Mouse (Mus musculus): ENCODE measurements at regions not wholly inside any gene's neighbourhood (a gene's known extent, or its start where the extent isn't known, plus 50 kb on each side); places are given as distances from the start of the nearest gene placed in this dataset.

DNA sequence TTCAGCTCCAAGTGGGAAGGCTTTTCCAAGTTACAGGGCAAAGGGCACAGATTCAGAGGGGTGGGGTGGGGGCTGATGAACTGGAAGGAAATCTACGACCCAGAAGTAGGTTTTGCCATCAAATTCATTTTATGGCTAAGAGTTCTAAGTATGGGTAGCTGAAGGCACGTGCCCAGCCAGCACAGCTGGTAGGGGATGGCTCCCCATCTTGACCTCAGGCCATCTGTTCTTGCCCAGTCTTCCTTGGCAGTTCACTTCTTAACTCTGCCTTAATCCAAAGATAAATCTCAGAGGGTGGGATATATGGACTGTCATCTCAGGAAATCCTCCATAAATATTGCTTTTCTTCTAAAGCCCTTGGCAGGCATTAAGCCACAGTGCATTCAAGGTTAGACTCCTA, 238.3 kb downstream of the H2al1j start:
- DNase-seq: no peak
- Histone ChIP-seq H3K4me3 (ENCODE audit: insufficient read depth, low read depth, low read length) (no peak overlapping the region), H3K36me3 (ENCODE audit: control insufficient read depth, insufficient read depth, low read length) (no peaks in the 10 kb centered on the region), H3K4me1 (ENCODE audit: control insufficient read depth, insufficient read depth, low read length) (peaks cover 2% of the 10 kb centered on the region; the same call in 1 of the 2 replicates), H3K27me3 (replicated peaks; ENCODE audit: control insufficient read depth, insufficient read depth, low read length) (no peaks in the 10 kb centered on the region), H3K27ac (ENCODE audit: insufficient read depth, low read depth, low read length) (no peak overlapping the region)
- 61% methylated on average over 2 of the region's 2 CpGs for WGBS
- no peak for TF ChIP-seq CTCF (conservative IDR thresholded peaks at IDR 0.05; ENCODE audit: insufficient read depth, insufficient read length, low read depth, low read length)
- no peak for TF ChIP-seq POLR2A (IDR thresholded peaks at IDR 0.05; ENCODE audit: low read depth, low read length)

DNA sequence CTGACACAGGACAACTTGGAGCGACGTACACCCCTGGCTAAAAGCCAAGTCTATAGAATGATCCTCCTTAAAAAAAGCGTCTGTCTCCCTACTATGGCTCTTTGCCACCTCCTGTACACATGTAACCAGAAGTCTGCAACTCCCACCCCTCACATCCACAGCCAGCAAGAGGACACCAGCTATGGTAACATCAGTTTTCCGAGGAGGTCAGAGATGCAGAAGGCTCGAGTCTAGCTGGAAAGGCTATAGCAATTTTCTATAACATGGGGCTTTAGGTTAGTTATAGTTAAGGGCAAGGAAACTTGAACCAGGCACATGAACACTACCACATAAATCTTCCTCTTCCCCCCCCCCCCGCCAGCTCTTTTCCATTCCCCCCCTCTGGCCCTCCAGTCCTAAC, 240.2 kb downstream of the H2al1j start:
- Histone ChIP-seq H3K36me3 (ENCODE audit: control insufficient read depth, insufficient read depth, low read length) (no peaks in the 10 kb centered on the region), H3K27me3 (replicated peaks; ENCODE audit: control insufficient read depth, insufficient read depth, low read length) (no peaks in the 10 kb centered on the region; the same call in 1 of the 2 replicates), H3K4me1 (ENCODE audit: control insufficient read depth, insufficient read depth, low read length) (no peaks in the 10 kb centered on the region), H3K27ac (ENCODE audit: insufficient read depth, low read depth, low read length) (no peak overlapping the region), H3K4me3 (ENCODE audit: insufficient read depth, low read depth, low read length) (no peak overlapping the region)
- no peak for TF ChIP-seq POLR2A (IDR thresholded peaks at IDR 0.05; ENCODE audit: low read depth, low read length)
- TF ChIP-seq CTCF (conservative IDR thresholded peaks at IDR 0.05; ENCODE audit: insufficient read depth, insufficient read length, low read depth, low read length): no peak
- no peak for DNase-seq
- 69% methylated on average over 6 of the region's 6 CpGs for WGBS

DNA sequence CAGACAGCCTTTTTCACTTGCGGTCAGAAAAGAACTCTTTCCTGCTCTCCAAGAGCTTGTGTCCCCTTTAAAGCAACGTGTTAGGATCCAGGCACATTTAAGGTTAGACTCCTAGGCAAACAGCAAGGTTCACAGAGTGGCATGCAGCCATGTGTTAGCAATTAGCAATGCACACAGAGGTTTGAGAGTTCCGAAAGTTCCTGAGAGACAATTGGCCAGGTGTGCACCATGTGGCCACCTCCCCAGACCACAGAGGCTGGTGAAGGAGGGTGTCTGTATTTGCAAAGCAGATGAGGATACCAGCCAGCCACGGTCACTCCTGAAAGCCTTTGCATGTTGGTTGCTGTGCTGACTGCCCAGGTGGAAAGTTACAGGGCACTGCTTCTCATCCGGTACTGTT, 240.6 kb downstream of the H2al1j start:
- H3K36me3 ChIP-seq (ENCODE audit: control insufficient read depth, insufficient read depth, low read length): no peaks in the 10 kb centered on the region
- H3K4me3 ChIP-seq (ENCODE audit: insufficient read depth, low read depth, low read length): no peak overlapping the region
- H3K27me3 ChIP-seq (replicated peaks; ENCODE audit: control insufficient read depth, insufficient read depth, low read length): no peaks in the 10 kb centered on the region; the same call in 1 of the 2 replicates
- DNase-seq: peak; percentile 40
- H3K27ac ChIP-seq (ENCODE audit: insufficient read depth, low read depth, low read length): no peak overlapping the region
- TF ChIP-seq POLR2A (IDR thresholded peaks at IDR 0.05; ENCODE audit: low read depth, low read length): no peak
- TF ChIP-seq CTCF (conservative IDR thresholded peaks at IDR 0.05; ENCODE audit: insufficient read depth, insufficient read length, low read depth, low read length): no peak
- no peaks in the 10 kb centered on the region for H3K4me1 ChIP-seq (ENCODE audit: control insufficient read depth, insufficient read depth, low read length)
- 70% methylated on average over 5 of the region's 5 CpGs for WGBS

DNA sequence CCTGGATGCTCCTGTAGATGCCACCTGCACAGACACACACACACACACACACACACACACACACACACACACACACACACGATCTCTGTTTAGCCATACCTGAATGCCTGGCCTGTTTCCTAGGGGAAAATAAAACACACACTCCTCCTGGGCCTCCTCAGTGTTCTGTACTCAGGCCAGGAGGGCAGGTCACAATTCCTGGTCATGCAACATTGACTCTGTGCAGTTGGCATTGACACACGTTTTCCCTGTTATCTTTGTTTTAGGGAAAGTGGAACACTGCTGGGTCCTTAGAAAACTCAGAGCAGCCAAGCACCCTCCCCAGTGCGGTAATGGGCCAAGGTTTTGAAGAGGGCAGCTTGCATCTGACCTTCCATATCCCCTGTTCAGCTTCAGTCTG, 246.7 kb downstream of the H2al1j start:
- H3K36me3 ChIP-seq (ENCODE audit: control insufficient read depth, insufficient read depth, low read length): no peaks in the 10 kb centered on the region
- H3K4me1 ChIP-seq (ENCODE audit: control insufficient read depth, insufficient read depth, low read length): no peaks in the 10 kb centered on the region
- no peak overlapping the region for H3K27ac ChIP-seq (ENCODE audit: insufficient read depth, low read depth, low read length)
- no peaks in the 10 kb centered on the region; the same call in 1 of the 2 replicates for H3K27me3 ChIP-seq (replicated peaks; ENCODE audit: control insufficient read depth, insufficient read depth, low read length)
- WGBS: 36% methylated on average over 3 of the region's 3 CpGs
- TF ChIP-seq CTCF (conservative IDR thresholded peaks at IDR 0.05; ENCODE audit: insufficient read depth, insufficient read length, low read depth, low read length): no peak
- no peak for TF ChIP-seq POLR2A (IDR thresholded peaks at IDR 0.05; ENCODE audit: low read depth, low read length)
- H3K4me3 ChIP-seq (ENCODE audit: insufficient read depth, low read depth, low read length): no peak overlapping the region
- DNase-seq: peak; percentile 33

DNA sequence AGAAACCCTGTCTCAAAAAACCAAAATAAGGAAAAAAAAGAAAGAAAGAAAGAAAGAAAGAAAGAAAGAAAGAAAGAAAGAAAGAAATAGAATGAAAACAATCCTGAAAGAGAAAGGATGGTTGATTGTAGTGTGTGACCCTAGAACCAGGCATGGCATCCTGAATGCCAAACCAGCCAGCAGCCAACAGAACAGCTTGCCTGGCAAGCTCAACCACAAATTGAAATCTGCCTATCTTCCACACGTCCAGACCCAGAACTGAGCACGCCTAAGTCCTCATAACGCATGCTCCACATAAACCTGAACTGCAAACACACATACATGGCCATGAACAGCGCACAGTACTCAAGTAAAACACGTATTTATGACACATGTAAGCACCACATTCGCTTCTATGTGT, 247.9 kb downstream of the H2al1j start:
- TF ChIP-seq CTCF (conservative IDR thresholded peaks at IDR 0.05; ENCODE audit: insufficient read depth, insufficient read length, low read depth, low read length) (no peak), POLR2A (IDR thresholded peaks at IDR 0.05; ENCODE audit: low read depth, low read length) (no peak)
- no peak overlapping the region for H3K4me3 ChIP-seq (ENCODE audit: insufficient read depth, low read depth, low read length)
- no peaks in the 10 kb centered on the region for H3K36me3 ChIP-seq (ENCODE audit: control insufficient read depth, insufficient read depth, low read length)
- H3K27ac ChIP-seq (ENCODE audit: insufficient read depth, low read depth, low read length): no peak overlapping the region
- H3K27me3 ChIP-seq (replicated peaks; ENCODE audit: control insufficient read depth, insufficient read depth, low read length): no peaks in the 10 kb centered on the region; the same call in 1 of the 2 replicates
- H3K4me1 ChIP-seq (ENCODE audit: control insufficient read depth, insufficient read depth, low read length): no peaks in the 10 kb centered on the region
- WGBS: 92% methylated on average over 6 of the region's 6 CpGs
- no peak for DNase-seq

DNA sequence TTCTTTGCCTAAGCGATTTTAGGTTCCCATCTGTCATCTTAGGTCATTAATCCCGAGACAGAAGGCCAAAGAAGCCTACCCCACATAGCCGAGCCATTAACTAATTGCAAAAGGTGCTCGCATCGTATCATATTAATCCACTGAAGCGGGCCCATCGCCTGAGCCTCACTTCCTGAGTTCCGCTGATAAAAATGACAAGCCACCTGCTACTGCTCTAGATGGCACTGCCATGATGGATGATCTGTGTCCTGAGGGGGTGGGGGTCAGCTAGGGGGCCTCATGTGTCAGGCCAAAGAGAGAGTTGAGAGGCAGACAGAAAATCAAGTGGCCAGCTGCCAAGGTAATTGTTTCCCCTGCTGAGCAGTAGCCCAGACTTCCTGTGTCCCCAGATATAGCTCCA, 248.7 kb downstream of the H2al1j start:
- Histone ChIP-seq H3K27me3 (replicated peaks; ENCODE audit: control insufficient read depth, insufficient read depth, low read length) (no peaks in the 10 kb centered on the region; the same call in 1 of the 2 replicates), H3K4me1 (ENCODE audit: control insufficient read depth, insufficient read depth, low read length) (no peaks in the 10 kb centered on the region), H3K36me3 (ENCODE audit: control insufficient read depth, insufficient read depth, low read length) (no peaks in the 10 kb centered on the region), H3K4me3 (ENCODE audit: insufficient read depth, low read depth, low read length) (no peak overlapping the region), H3K27ac (ENCODE audit: insufficient read depth, low read depth, low read length) (no peak overlapping the region)
- no peak for TF ChIP-seq CTCF (conservative IDR thresholded peaks at IDR 0.05; ENCODE audit: insufficient read depth, insufficient read length, low read depth, low read length)
- TF ChIP-seq POLR2A (IDR thresholded peaks at IDR 0.05; ENCODE audit: low read depth, low read length): no peak
- DNase-seq: no peak
- WGBS: 64% methylated on average over 8 of the region's 8 CpGs

DNA sequence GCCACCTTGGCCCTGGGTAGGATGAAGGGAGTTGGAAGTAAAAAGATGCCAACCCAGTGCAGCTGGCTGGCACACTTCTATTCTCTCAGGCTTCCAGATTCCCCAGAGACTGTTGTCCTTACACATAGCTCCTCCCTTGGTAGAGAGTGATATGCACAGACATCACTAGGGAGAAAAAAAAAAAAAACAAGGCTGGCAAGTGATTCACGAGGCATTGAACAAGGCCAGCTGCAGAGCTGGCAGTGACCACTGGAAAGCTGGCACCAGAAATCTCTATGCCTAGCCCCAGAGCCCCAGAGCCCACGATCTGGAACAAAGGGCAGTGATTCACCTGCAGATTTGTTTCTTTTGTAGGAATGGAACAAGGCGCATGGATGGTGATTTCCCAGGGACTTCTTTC, 249.7 kb downstream of the H2al1j start:
- no peaks in the 10 kb centered on the region for H3K27me3 ChIP-seq (replicated peaks; ENCODE audit: control insufficient read depth, insufficient read depth, low read length)
- no peak overlapping the region for H3K4me3 ChIP-seq (ENCODE audit: insufficient read depth, low read depth, low read length)
- no peak for DNase-seq
- 66% methylated on average over 3 of the region's 3 CpGs for WGBS
- H3K36me3 ChIP-seq (ENCODE audit: control insufficient read depth, insufficient read depth, low read length): no peaks in the 10 kb centered on the region
- no peak overlapping the region for H3K27ac ChIP-seq (ENCODE audit: insufficient read depth, low read depth, low read length)
- H3K4me1 ChIP-seq (ENCODE audit: control insufficient read depth, insufficient read depth, low read length): no peaks in the 10 kb centered on the region
- TF ChIP-seq CTCF (conservative IDR thresholded peaks at IDR 0.05; ENCODE audit: insufficient read depth, insufficient read length, low read depth, low read length) (no peak), POLR2A (IDR thresholded peaks at IDR 0.05; ENCODE audit: low read depth, low read length) (no peak)

DNA sequence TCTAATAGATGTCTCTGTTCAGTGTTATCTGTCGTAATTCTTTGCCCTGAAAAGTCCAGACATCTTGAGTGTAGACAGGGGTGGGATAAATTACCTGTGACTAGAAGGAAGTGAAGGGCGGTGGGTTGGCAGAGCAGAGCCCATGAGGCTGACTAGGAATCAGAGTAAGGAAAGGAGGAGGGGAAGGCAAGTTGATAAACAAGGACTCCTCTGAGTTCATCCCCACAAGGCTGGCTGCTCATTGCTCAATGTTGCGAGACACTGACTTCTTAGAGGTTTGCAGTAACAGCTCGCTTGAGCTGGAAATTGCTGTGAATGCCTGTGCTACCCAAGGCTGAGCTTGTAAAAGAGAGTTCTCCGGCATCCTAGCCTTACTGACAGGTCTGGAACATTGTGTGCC, 257.7 kb downstream of the H2al1j start:
- Histone ChIP-seq H3K27me3 (replicated peaks; ENCODE audit: control insufficient read depth, insufficient read depth, low read length) (no peaks in the 10 kb centered on the region), H3K27ac (ENCODE audit: insufficient read depth, low read depth, low read length) (no peak overlapping the region), H3K4me1 (ENCODE audit: control insufficient read depth, insufficient read depth, low read length) (no peaks in the 10 kb centered on the region), H3K36me3 (ENCODE audit: control insufficient read depth, insufficient read depth, low read length) (no peaks in the 10 kb centered on the region), H3K4me3 (ENCODE audit: insufficient read depth, low read depth, low read length) (no peak overlapping the region)
- no peak for DNase-seq
- WGBS: 65% methylated on average over 5 of the region's 5 CpGs
- TF ChIP-seq CTCF (conservative IDR thresholded peaks at IDR 0.05; ENCODE audit: insufficient read depth, insufficient read length, low read depth, low read length) (no peak), POLR2A (IDR thresholded peaks at IDR 0.05; ENCODE audit: low read depth, low read length) (no peak)
